Mouse (Mus musculus): Measurements from ENCODE around the gene Piezo1. TPM values are rescaled to one million over a fixed set of nuclear protein-coding genes. Genes with fewer than 3 reads are reported as not detected.
"Not testable (repeated sequence)": the region's sequence is repeated elsewhere in the genome, so short reads cannot be mapped to it uniquely, and the experiment has no call there.

The Piezo1 gene
- polyA plus RNA-seq, 1 experiment from 2014 or later, result 8.4 TPM

GRCm38 (mm10) chr8:122577116-122577515 is 26.0 kb upstream of the Piezo1 start:
- H3K27ac ChIP-seq, result 0 out of 2 replicates have a peak overlapping the region, but pooled peaks have one; percentile 60
- WGBS, result 33% methylated on average over 10 of the region's 10 CpGs
- 0 out of 2 replicates have a peak, but pooled peaks have one; percentile 8 for ATAC-seq (ENCODE audit: insufficient number of reproducible peaks, insufficient read depth, low FRiP score, low TSS enrichment, low read depth)
- no peaks in the 10 kb centered on the region for H3K9me3 ChIP-seq
- peak overlapping the region; percentile 88 for H3K4me2 ChIP-seq
- no peaks in the 10 kb centered on the region for H3K27me3 ChIP-seq
- peaks cover 33% of the 10 kb centered on the region for H3K36me3 ChIP-seq
- peak overlapping the region; percentile 71 for H3K4me3 ChIP-seq
- peaks cover 50% of the 10 kb centered on the region for H3K4me1 ChIP-seq
- H3K9ac ChIP-seq, result peak overlapping the region; percentile 93

- peak within 1 kb of the TSS; percentile 88 for H3K4me2 ChIP-seq
- H3K9me3 ChIP-seq, result no peaks in the 10 kb centered on the region
- H3K9ac ChIP-seq, result peak within 1 kb of the TSS; percentile 93
- peak within 1 kb of the TSS; percentile 71 for H3K4me3 ChIP-seq
- WGBS, result under 1% methylated on average over 39 of the region's 39 CpGs
- no peaks in the 10 kb centered on the region for H3K27me3 ChIP-seq
- ATAC-seq (ENCODE audit: insufficient number of reproducible peaks, insufficient read depth, low FRiP score, low TSS enrichment, low read depth), result peak; percentile 86
- peaks cover 38% of the 10 kb centered on the region for H3K36me3 ChIP-seq
- H3K4me1 ChIP-seq, result peaks cover 50% of the 10 kb centered on the region
- H3K27ac ChIP-seq, result peak within 1 kb of the TSS; percentile 73
Measured at GRCm38 (mm10) chr8:122576648-122577022, 25.5 kb upstream of the Piezo1 start, which contains the start of gene Aprt. Aprt (minus strand) TSS chr8:122576909.

- peaks cover 44% of the 10 kb centered on the region for H3K36me3 ChIP-seq
- 15% methylated on average over 21 of the region's 21 CpGs for WGBS
- H3K4me3 ChIP-seq, result peak overlapping the region; percentile 71
- H3K4me1 ChIP-seq, result peaks cover 50% of the 10 kb centered on the region
- H3K4me2 ChIP-seq, result peak overlapping the region; percentile 88
- peak overlapping the region; percentile 93 for H3K9ac ChIP-seq
- H3K27me3 ChIP-seq, result no peaks in the 10 kb centered on the region
- H3K27ac ChIP-seq, result peak overlapping the region; percentile 73
- H3K9me3 ChIP-seq, result no peaks in the 10 kb centered on the region
- ATAC-seq (ENCODE audit: insufficient number of reproducible peaks, insufficient read depth, low FRiP score, low TSS enrichment, low read depth), result 0 out of 2 replicates have a peak, but pooled peaks have one; percentile 5
Measured at GRCm38 (mm10) chr8:122575735-122576647, 24.9 kb upstream of the Piezo1 start.

GRCm38 (mm10) chr8:122575286-122575685 is 24.2 kb upstream of the Piezo1 start:
- peaks cover 51% of the 10 kb centered on the region for H3K36me3 ChIP-seq
- no peaks in the 10 kb centered on the region for H3K27me3 ChIP-seq
- H3K4me2 ChIP-seq, result peak overlapping the region; percentile 88
- H3K4me1 ChIP-seq, result peaks cover 48% of the 10 kb centered on the region
- no peak overlapping the region for H3K27ac ChIP-seq
- ATAC-seq (ENCODE audit: insufficient number of reproducible peaks, insufficient read depth, low FRiP score, low TSS enrichment, low read depth), result no peak
- H3K4me3 ChIP-seq, result peak overlapping the region; percentile 71
- 72% methylated on average over 8 of the region's 8 CpGs for WGBS
- no peaks in the 10 kb centered on the region for H3K9me3 ChIP-seq
- H3K9ac ChIP-seq, result peak overlapping the region; percentile 93

GRCm38 (mm10) chr8:122574667-122575251 is 23.6 kb upstream of the Piezo1 start:
- H3K36me3 ChIP-seq, result peaks cover 56% of the 10 kb centered on the region
- H3K4me3 ChIP-seq, result 0 out of 2 replicates have a peak overlapping the region, but pooled peaks have one; percentile 7
- H3K4me1 ChIP-seq, result peaks cover 48% of the 10 kb centered on the region
- 0 out of 2 replicates have a peak overlapping the region, but pooled peaks have one; percentile 93 for H3K9ac ChIP-seq
- H3K27ac ChIP-seq, result no peak overlapping the region; the same call in 1 of the 2 replicates
- H3K9me3 ChIP-seq, result no peaks in the 10 kb centered on the region
- H3K4me2 ChIP-seq, result peak overlapping the region; percentile 88
- H3K27me3 ChIP-seq, result no peaks in the 10 kb centered on the region
- ATAC-seq (ENCODE audit: insufficient number of reproducible peaks, insufficient read depth, low FRiP score, low TSS enrichment, low read depth), result no peak
- WGBS, result 61% methylated on average over 10 of the region's 10 CpGs

GRCm38 (mm10) chr8:122574264-122574663 is 23.1 kb upstream of the Piezo1 start:
- Histone ChIP-seq H3K36me3 (peaks cover 61% of the 10 kb centered on the region), H3K27ac (no peak overlapping the region; the same call in 1 of the 2 replicates), H3K4me1 (peaks cover 48% of the 10 kb centered on the region), H3K9ac (no peak overlapping the region), H3K27me3 (no peaks in the 10 kb centered on the region), H3K4me2 (no peak overlapping the region), H3K4me3 (no peak overlapping the region), H3K9me3 (no peaks in the 10 kb centered on the region)
- ATAC-seq (ENCODE audit: insufficient number of reproducible peaks, insufficient read depth, low FRiP score, low TSS enrichment, low read depth), result no peak
- 57% methylated on average over 3 of the region's 3 CpGs for WGBS

GRCm38 (mm10) chr8:122573577-122573976 is 22.4 kb upstream of the Piezo1 start:
- H3K27ac ChIP-seq, result no peak overlapping the region
- H3K4me1 ChIP-seq, result peaks cover 47% of the 10 kb centered on the region

GRCm38 (mm10) chr8:122573176-122573575 is 22.0 kb upstream of the Piezo1 start:
- not testable (repeated sequence) for H3K9me3 ChIP-seq; ATAC-seq (ENCODE audit: insufficient number of reproducible peaks, insufficient read depth, low FRiP score, low TSS enrichment, low read depth); H3K27me3 ChIP-seq; H3K4me2 ChIP-seq; H3K4me3 ChIP-seq; H3K27ac ChIP-seq; H3K9ac ChIP-seq
- Histone ChIP-seq H3K4me1 (peaks cover 45% of the 10 kb centered on the region), H3K36me3 (peaks cover 62% of the 10 kb centered on the region)
- 57% methylated on average over 4 of the region's 4 CpGs for whole genome bisulfite sequencing

More at GRCm38 (mm10) chr8:122573577-122573976, 22.4 kb upstream of the Piezo1 start:
- peaks cover 62% of the 10 kb centered on the region for H3K36me3 ChIP-seq
- H3K4me3 ChIP-seq, result no peak overlapping the region
- no peaks in the 10 kb centered on the region for H3K27me3 ChIP-seq
- no peaks in the 10 kb centered on the region for H3K9me3 ChIP-seq
- ATAC-seq (ENCODE audit: insufficient number of reproducible peaks, insufficient read depth, low FRiP score, low TSS enrichment, low read depth), result no peak
- WGBS, result 66% methylated on average over 9 of the region's 9 CpGs
- H3K4me2 ChIP-seq, result no peak overlapping the region
- no peak overlapping the region for H3K9ac ChIP-seq

GRCm38 (mm10) chr8:122572751-122573150 is 21.6 kb upstream of the Piezo1 start:
- Histone ChIP-seq H3K4me3 (no peak overlapping the region), H3K27ac (0 out of 2 replicates have a peak overlapping the region, but pooled peaks have one; percentile 48), H3K4me1 (peaks cover 45% of the 10 kb centered on the region), H3K9ac (no peak overlapping the region), H3K36me3 (peaks cover 62% of the 10 kb centered on the region), H3K9me3 (no peaks in the 10 kb centered on the region), H3K27me3 (no peaks in the 10 kb centered on the region), H3K4me2 (no peak overlapping the region)
- no peak for ATAC-seq (ENCODE audit: insufficient number of reproducible peaks, insufficient read depth, low FRiP score, low TSS enrichment, low read depth)
- 86% methylated on average over 3 of the region's 3 CpGs for WGBS

GRCm38 (mm10) chr8:122571750-122572267 is 20.7 kb upstream of the Piezo1 start:
- Histone ChIP-seq H3K9ac (peak overlapping the region; percentile 6; the same call in 1 of the 2 replicates), H3K36me3 (peaks cover 62% of the 10 kb centered on the region), H3K4me2 (no peak overlapping the region), H3K27me3 (no peaks in the 10 kb centered on the region), H3K27ac (no peak overlapping the region), H3K9me3 (no peaks in the 10 kb centered on the region), H3K4me3 (no peak overlapping the region), H3K4me1 (peaks cover 45% of the 10 kb centered on the region)
- ATAC-seq (ENCODE audit: insufficient number of reproducible peaks, insufficient read depth, low FRiP score, low TSS enrichment, low read depth), result no peak
- 94% methylated on average over 17 of the region's 17 CpGs for WGBS

- no peak overlapping the region for H3K4me3 ChIP-seq
- 93% methylated on average over 11 of the region's 11 CpGs for WGBS
Measured at GRCm38 (mm10) chr8:122571153-122571552, 20.0 kb upstream of the Piezo1 start.

More at GRCm38 (mm10) chr8:122571153-122571552, 20.0 kb upstream of the Piezo1 start:
- Histone ChIP-seq H3K4me1 (peaks cover 48% of the 10 kb centered on the region), H3K9me3 (no peaks in the 10 kb centered on the region), H3K4me2 (no peak overlapping the region), H3K36me3 (peaks cover 62% of the 10 kb centered on the region), H3K27ac (no peak overlapping the region), H3K27me3 (no peaks in the 10 kb centered on the region), H3K9ac (0 out of 2 replicates have a peak overlapping the region, but pooled peaks have one; percentile 6)
- ATAC-seq (ENCODE audit: insufficient number of reproducible peaks, insufficient read depth, low FRiP score, low TSS enrichment, low read depth), result no peak
